In genomic region chr10:60081905-60082304, GRCm38 (mm10) we compare ENCODE assay signal across 9 mouse cellular contexts. TPM values are rescaled to one million over a fixed set of nuclear protein-coding genes. Genes with fewer than 3 reads are reported as not detected.
DNase-seq lines count a peak whose midpoint lies in the region; ATAC-seq and TF ChIP-seq lines count a peak whose summit lies in the region.
"Had no signal": no experiment of that assay in that cellular context is flagged by ENCODE, and none has a peak within 500 bp of the region (broad histone marks: within the 10 kb centered on the region; RNA-seq: fewer than 3 reads in every experiment).

No protein-coding gene starts in this region.

- H3K27ac ChIP-seq in intestine, postnatal 0 days (ENCODE audit: low read depth, low read length) = peak overlapping the region; percentile 73
- H3K27ac ChIP-seq in lung, postnatal 0 days (ENCODE audit: low read length) = peak overlapping the region; percentile 11; the same call in 1 of the 2 replicates
- no peak overlapping the region for H3K27ac ChIP-seq in forebrain, embryonic 11.5 days (ENCODE audit: low read depth, low read length)

- H3K4me2 ChIP-seq in intestine, postnatal 0 days (replicated peaks; ENCODE audit: low read depth) = 0 out of 2 replicates have a peak overlapping the region, but pooled peaks have one; percentile 22
- no peak overlapping the region for H3K4me2 ChIP-seq in lung, postnatal 0 days (replicated peaks; ENCODE audit: low read depth, low read length)
- no peak overlapping the region for H3K4me2 ChIP-seq in forebrain, embryonic 11.5 days (ENCODE audit: low read depth, low read length, severe bottlenecking)

- no peak overlapping the region for H3K9ac ChIP-seq in intestine, postnatal 0 days (ENCODE audit: low read depth, low read length)
- no peak overlapping the region for H3K9ac ChIP-seq in lung, postnatal 0 days (replicated peaks; ENCODE audit: low read depth)
- H3K9ac ChIP-seq in forebrain, embryonic 11.5 days (ENCODE audit: low read length) = no peak overlapping the region

- no peaks in the 10 kb centered on the region for H3K9me3 ChIP-seq in intestine, postnatal 0 days (ENCODE audit: control insufficient read depth)
- no peaks in the 10 kb centered on the region for H3K9me3 ChIP-seq in lung, postnatal 0 days (ENCODE audit: low read length)
- H3K9me3 ChIP-seq in forebrain, embryonic 11.5 days (ENCODE audit: control insufficient read depth, low read length) = no peaks in the 10 kb centered on the region

- TF ChIP-seq EP300 in lung, postnatal 0 days (IDR thresholded peaks at IDR 0.05) = peak; percentile 79

- 16% methylated on average over 5 of the region's 5 CpGs for WGBS in intestine, postnatal 0 days
- WGBS in lung, postnatal 0 days = 37% methylated on average over 5 of the region's 5 CpGs
- 77% methylated on average over 5 of the region's 5 CpGs for WGBS in forebrain, embryonic 11.5 days

- TF ChIP-seq CTCF in intestine, postnatal 0 days (IDR thresholded peaks at IDR 0.05; ENCODE audit: low read depth) = no peak
- TF ChIP-seq CTCF in lung, postnatal 0 days (IDR thresholded peaks at IDR 0.05) = no peak; the same call in 1 of the 2 replicates

- H3K27me3 ChIP-seq in intestine, postnatal 0 days (replicated peaks; ENCODE audit: control insufficient read depth, insufficient read depth, low read length) = no peaks in the 10 kb centered on the region
- H3K27me3 ChIP-seq in lung, postnatal 0 days (replicated peaks; ENCODE audit: insufficient read depth, low read length) = no peaks in the 10 kb centered on the region
- no peaks in the 10 kb centered on the region for H3K27me3 ChIP-seq in forebrain, embryonic 11.5 days (ENCODE audit: control insufficient read depth, insufficient read depth, low read length)

- no peak overlapping the region for H3K4me3 ChIP-seq in intestine, postnatal 0 days (ENCODE audit: low read depth, low read length)
- H3K4me3 ChIP-seq in lung, postnatal 0 days (ENCODE audit: low read depth, low read length) = no peak overlapping the region
- no peak overlapping the region for H3K4me3 ChIP-seq in forebrain, embryonic 11.5 days (ENCODE audit: low read depth, low read length)

- peaks cover 4% of the 10 kb centered on the region; the same call in 1 of the 2 replicates for H3K4me1 ChIP-seq in intestine, postnatal 0 days (replicated peaks; ENCODE audit: control insufficient read depth, insufficient read depth, low read length)
- H3K4me1 ChIP-seq in lung, postnatal 0 days (ENCODE audit: insufficient read depth, low read depth, low read length) = peaks cover 9% of the 10 kb centered on the region; the same call in 1 of the 2 replicates
- H3K4me1 ChIP-seq in forebrain, embryonic 11.5 days (replicated peaks; ENCODE audit: control insufficient read depth, insufficient read depth, low read length) = 0 out of 2 replicates have a peak, but pooled peaks cover 2% of the 10 kb centered on the region

- peak; percentile 12 to 15 for DNase-seq in frontal cortex, postnatal 36 days (ENCODE audit: low spot score in 2 of 2)
- no peak for DNase-seq in frontal cortex, postnatal 10 days (ENCODE audit: low spot score in 2 of 2)
- peak; percentile 46 for DNase-seq in ES-CJ7 (ENCODE audit: low read depth, low spot score)
- peak; percentile 89 for DNase-seq in gastrocnemius, adult 18-20 months (ENCODE audit: low spot score)
- peak; percentile 92 for DNase-seq in lung, postnatal 0 days (ENCODE audit: low spot score)
- no peak for DNase-seq in forebrain, embryonic 11.5 days (ENCODE audit: low spot score)

- peak; percentile 87 for ATAC-seq in intestine, postnatal 0 days
- ATAC-seq in lung, postnatal 0 days = peak; percentile 83
- no peak for ATAC-seq in monocyte, adult 5-6 weeks (replicated peaks; ENCODE audit: insufficient number of reproducible peaks, low FRiP score, low TSS enrichment, poor library complexity, severe bottlenecking)
- ATAC-seq in forebrain, embryonic 11.5 days (replicated peaks; ENCODE audit: low FRiP score) = no peak

- H3K36me3 ChIP-seq in intestine, postnatal 0 days (ENCODE audit: control insufficient read depth, insufficient read depth) = no peaks in the 10 kb centered on the region
- no peaks in the 10 kb centered on the region for H3K36me3 ChIP-seq in lung, postnatal 0 days (ENCODE audit: insufficient read depth, low read length)
- no peaks in the 10 kb centered on the region for H3K36me3 ChIP-seq in forebrain, embryonic 11.5 days (ENCODE audit: control insufficient read depth, insufficient read depth, low read length)

RNA-seq across cellular contexts. Expression of gene Spock2, which starts 24.1 kb away (rescaled TPM):
- 1 to 10 TPM; 5.4 to 5.6 TPM for total RNA-seq in gastrocnemius, adult 18-20 months (2021)
- 2.1 and 2.4 TPM in 2 replicates for polyA plus RNA-seq in intestine, postnatal 0 days (2015; fragmentation: Nextera tagmentation; extraction: Ambion mirVana)
- polyA plus RNA-seq in lung, postnatal 0 days (2015; fragmentation: Nextera tagmentation; extraction: Ambion mirVana) = 42.8 and 45.6 TPM in 2 replicates
- total RNA-seq in monocyte, adult 5-6 weeks (2017) = 0.10 to 0.58 TPM (median 0.21 TPM) in 3 replicates
- 5.5 and 5.7 TPM in 2 replicates for polyA plus RNA-seq in forebrain, embryonic 11.5 days (2014; fragmentation: Nextera tagmentation; extraction: Ambion mirVana)
- total RNA-seq: MEL had no signal

Comparison
In these comparisons a context has a peak if more than half of its experiments do, and no peak if none do; other contexts are left out.
1. DNase-seq: peak in frontal cortex, postnatal 36 days (2 of 2), ES-CJ7 (single experiment), gastrocnemius, adult 18-20 months (single experiment) and lung, postnatal 0 days (single experiment); none in frontal cortex, postnatal 10 days (0 of 2) and forebrain, embryonic 11.5 days (single experiment).
2. ATAC-seq: peak in intestine, postnatal 0 days (single experiment) and lung, postnatal 0 days (single experiment); none in monocyte, adult 5-6 weeks (single experiment) and forebrain, embryonic 11.5 days (single experiment).